Mouse (Mus musculus): ENCODE measurements around the gene 1600014C23Rik. TPM values are rescaled to one million over a fixed set of nuclear protein-coding genes. Genes with fewer than 3 reads are reported as not detected.
A peak's percentile ranks its signal among the peaks of the same experiment; 100 is the strongest.

Gene 1600014C23Rik
- polyA plus RNA-seq, 1 experiment from 2014 or later = not detected

DNA sequence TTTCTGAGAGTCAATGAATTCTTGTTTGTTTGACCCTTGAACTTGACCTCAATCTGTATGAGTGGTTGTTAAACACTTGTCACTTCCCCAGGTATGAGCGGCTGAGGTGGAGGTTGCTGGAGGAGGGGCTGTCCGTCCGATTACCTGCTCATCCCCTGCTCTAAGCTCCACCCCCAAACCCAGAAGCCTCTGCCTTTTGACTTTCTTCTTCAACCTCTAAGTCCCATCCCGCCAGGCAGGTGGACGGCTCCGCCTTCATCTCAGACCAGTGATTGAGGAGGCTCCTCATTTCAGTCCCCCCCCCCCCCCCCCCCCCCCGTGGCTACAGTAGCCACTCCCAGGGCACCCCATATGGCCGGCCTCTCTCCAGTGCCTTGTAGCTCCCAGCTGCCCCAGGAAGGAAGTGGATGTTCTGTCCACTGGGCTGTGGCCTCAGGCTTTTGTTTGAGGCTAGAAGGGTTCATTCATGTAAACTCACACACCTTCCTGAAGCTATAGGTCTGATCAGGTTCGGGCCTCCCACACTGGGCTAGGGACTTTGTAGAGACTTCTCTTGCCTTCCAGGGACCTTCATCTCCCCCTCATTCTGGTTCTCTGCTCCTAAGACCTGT, 34.0 kb upstream of the 1600014C23Rik start:
- H3K27me3 ChIP-seq (ENCODE audit: control insufficient read depth, insufficient read depth, low read length) = no peaks in the 10 kb centered on the region
- no peak for DNase-seq (ENCODE audit: low spot score)
- H3K4me2 ChIP-seq (replicated peaks) = no peak overlapping the region
- H3K4me3 ChIP-seq (replicated peaks; ENCODE audit: low read length) = no peak overlapping the region
- no peaks in the 10 kb centered on the region for H3K9me3 ChIP-seq (ENCODE audit: control insufficient read depth, low read length)
- WGBS = 31% methylated on average over 8 of the region's 9 CpGs
- no peak overlapping the region for H3K9ac ChIP-seq
- H3K27ac ChIP-seq = peak overlapping the region; percentile 28; the same call in 1 of the 2 replicates
- no peaks in the 10 kb centered on the region for H3K36me3 ChIP-seq (replicated peaks; ENCODE audit: control insufficient read depth, insufficient read depth)
- peaks cover 10% of the 10 kb centered on the region; the same call in 1 of the 2 replicates for H3K4me1 ChIP-seq (replicated peaks; ENCODE audit: control insufficient read depth, insufficient read depth, low read length)
- ATAC-seq (ENCODE audit: low FRiP score) = no peak

DNA sequence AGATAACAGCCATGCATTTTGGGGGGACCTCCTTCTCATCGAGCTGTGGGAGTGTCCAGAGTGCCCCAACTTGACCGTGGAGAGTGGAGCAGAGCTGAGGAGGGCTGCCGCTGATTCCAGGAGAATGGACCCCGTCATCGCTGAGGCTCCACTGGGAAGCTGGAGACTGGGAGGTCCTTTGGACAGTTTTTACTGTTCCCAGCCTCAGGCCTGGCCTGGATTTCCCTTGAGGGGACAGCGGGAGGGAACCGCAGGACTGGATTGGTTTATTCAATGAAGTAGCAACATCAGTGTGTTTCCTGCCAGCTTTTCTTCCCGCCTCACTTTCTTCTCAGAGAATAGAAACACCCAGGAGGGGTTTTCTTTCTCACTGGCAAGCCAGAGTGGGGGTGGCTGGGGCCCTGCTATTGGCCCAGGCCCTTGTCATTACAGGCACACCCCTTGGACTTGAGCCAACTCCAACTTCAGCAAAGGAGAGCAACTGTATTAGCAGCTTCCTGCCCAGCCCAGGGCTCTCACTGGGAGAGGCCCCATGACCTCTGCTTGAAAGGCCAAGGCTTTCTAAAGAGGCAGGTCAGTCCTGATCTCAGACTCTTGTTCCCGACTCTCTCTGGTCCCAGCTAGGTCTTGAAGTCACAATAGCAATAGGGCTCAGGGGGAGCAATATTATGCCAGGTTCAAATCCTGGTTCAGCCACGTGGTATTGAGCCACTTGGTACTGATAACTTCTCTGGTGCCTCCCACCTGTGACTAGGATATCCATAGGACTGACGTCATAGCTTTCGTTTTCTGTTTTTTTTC, 33.3 kb upstream of the 1600014C23Rik start:
- H3K27ac ChIP-seq = peak overlapping the region; percentile 69
- H3K9ac ChIP-seq = no peak overlapping the region
- H3K4me3 ChIP-seq (replicated peaks; ENCODE audit: low read length) = no peak overlapping the region
- no peaks in the 10 kb centered on the region for H3K27me3 ChIP-seq (ENCODE audit: control insufficient read depth, insufficient read depth, low read length)
- 14% methylated on average over 12 of the region's 12 CpGs for WGBS
- H3K36me3 ChIP-seq (replicated peaks; ENCODE audit: control insufficient read depth, insufficient read depth) = no peaks in the 10 kb centered on the region
- peak; percentile 87 for ATAC-seq (ENCODE audit: low FRiP score)
- no peaks in the 10 kb centered on the region for H3K9me3 ChIP-seq (ENCODE audit: control insufficient read depth, low read length)
- H3K4me1 ChIP-seq (replicated peaks; ENCODE audit: control insufficient read depth, insufficient read depth, low read length) = peaks cover 10% of the 10 kb centered on the region; the same call in 1 of the 2 replicates
- no peak overlapping the region for H3K4me2 ChIP-seq (replicated peaks)
- peak; percentile 81 for DNase-seq (ENCODE audit: low spot score)

DNA sequence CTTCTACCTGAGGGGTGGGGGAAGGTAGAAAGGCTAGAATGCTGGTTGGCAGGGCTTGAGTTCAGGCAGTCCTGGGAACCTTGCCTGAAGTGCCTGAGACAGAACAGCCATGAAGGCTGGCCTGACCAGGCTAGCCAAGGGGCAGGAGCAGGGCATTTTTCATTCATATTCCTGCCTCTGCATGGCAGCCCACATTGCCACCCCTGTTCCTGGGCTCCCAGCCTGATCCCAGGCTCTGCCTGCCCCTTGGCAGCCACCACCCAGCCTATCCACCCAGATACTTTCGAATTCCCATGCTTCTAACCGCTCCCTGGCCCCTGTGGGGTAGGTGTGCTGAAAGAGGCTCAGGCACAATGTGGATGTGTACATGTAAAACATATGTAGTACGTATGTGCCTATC, 32.3 kb upstream of the 1600014C23Rik start:
- Histone ChIP-seq H3K4me1 (replicated peaks; ENCODE audit: control insufficient read depth, insufficient read depth, low read length) (peaks cover 12% of the 10 kb centered on the region; the same call in 1 of the 2 replicates), H3K27ac (0 out of 2 replicates have a peak overlapping the region, but pooled peaks have one; percentile 69), H3K27me3 (ENCODE audit: control insufficient read depth, insufficient read depth, low read length) (no peaks in the 10 kb centered on the region), H3K4me3 (replicated peaks; ENCODE audit: low read length) (no peak overlapping the region), H3K9me3 (ENCODE audit: control insufficient read depth, low read length) (no peaks in the 10 kb centered on the region), H3K4me2 (replicated peaks) (no peak overlapping the region), H3K36me3 (replicated peaks; ENCODE audit: control insufficient read depth, insufficient read depth) (no peaks in the 10 kb centered on the region), H3K9ac (no peak overlapping the region)
- DNase-seq (ENCODE audit: low spot score) (no peak), ATAC-seq (ENCODE audit: low FRiP score) (no peak)
- 92% methylated on average over 3 of the region's 3 CpGs for WGBS

DNA sequence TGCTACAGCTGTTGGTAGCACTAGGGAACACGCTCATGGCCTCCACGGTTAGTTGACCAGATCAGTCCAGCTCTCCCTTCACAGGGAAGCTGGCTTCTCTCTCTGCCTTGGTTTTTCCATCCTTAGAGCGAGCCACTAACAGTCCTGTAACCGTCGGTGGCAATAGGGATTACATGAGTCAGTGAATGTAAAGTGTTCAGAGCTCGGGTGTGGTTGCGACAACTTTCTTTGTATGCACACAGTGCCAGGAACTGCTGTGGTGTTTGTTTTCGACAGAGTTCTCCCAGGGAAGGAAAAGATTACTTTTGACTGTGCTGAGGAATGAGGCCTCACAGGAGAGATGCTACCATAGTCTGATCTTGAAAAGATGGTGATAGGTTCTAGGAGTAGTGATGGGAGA, 29.5 kb upstream of the 1600014C23Rik start:
- Histone ChIP-seq H3K9me3 (ENCODE audit: control insufficient read depth, low read length) (no peaks in the 10 kb centered on the region), H3K27me3 (ENCODE audit: control insufficient read depth, insufficient read depth, low read length) (no peaks in the 10 kb centered on the region), H3K4me2 (replicated peaks) (no peak overlapping the region), H3K4me3 (replicated peaks; ENCODE audit: low read length) (no peak overlapping the region), H3K27ac (no peak overlapping the region), H3K36me3 (replicated peaks; ENCODE audit: control insufficient read depth, insufficient read depth) (no peaks in the 10 kb centered on the region), H3K4me1 (replicated peaks; ENCODE audit: control insufficient read depth, insufficient read depth, low read length) (peaks cover 14% of the 10 kb centered on the region; the same call in 1 of the 2 replicates), H3K9ac (no peak overlapping the region)
- WGBS = 77% methylated on average over 8 of the region's 8 CpGs
- ATAC-seq (ENCODE audit: low FRiP score) (no peak), DNase-seq (ENCODE audit: low spot score) (no peak)

DNA sequence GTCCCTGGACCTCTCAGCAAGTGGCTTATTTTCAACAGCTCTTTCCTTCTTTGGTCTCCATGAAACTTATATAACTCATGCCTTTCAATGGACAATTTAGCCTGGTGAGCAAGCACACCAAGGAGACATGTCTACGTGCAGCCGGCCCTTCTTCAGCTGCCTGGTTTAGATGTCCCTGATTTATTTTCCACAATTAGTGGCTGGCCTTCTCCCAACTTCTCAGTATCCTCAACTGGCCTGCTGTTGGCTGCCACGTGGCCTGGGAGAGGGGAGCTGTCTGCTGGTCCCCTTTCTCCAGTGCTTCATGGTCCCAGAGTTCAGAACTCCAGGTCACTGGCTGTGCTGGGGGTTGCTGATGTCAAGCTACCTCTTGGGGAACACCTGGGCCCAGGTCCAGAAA, 28.3 kb upstream of the 1600014C23Rik start:
- Histone ChIP-seq H3K4me2 (replicated peaks) (no peak overlapping the region), H3K9ac (no peak overlapping the region), H3K4me3 (replicated peaks; ENCODE audit: low read length) (no peak overlapping the region), H3K4me1 (replicated peaks; ENCODE audit: control insufficient read depth, insufficient read depth, low read length) (0 out of 2 replicates have a peak, but pooled peaks cover 7% of the 10 kb centered on the region), H3K27me3 (ENCODE audit: control insufficient read depth, insufficient read depth, low read length) (no peaks in the 10 kb centered on the region), H3K9me3 (ENCODE audit: control insufficient read depth, low read length) (no peaks in the 10 kb centered on the region), H3K36me3 (replicated peaks; ENCODE audit: control insufficient read depth, insufficient read depth) (no peaks in the 10 kb centered on the region), H3K27ac (no peak overlapping the region)
- WGBS = 51% methylated on average over 3 of the region's 3 CpGs
- DNase-seq (ENCODE audit: low spot score) (no peak), ATAC-seq (ENCODE audit: low FRiP score) (no peak)

DNA sequence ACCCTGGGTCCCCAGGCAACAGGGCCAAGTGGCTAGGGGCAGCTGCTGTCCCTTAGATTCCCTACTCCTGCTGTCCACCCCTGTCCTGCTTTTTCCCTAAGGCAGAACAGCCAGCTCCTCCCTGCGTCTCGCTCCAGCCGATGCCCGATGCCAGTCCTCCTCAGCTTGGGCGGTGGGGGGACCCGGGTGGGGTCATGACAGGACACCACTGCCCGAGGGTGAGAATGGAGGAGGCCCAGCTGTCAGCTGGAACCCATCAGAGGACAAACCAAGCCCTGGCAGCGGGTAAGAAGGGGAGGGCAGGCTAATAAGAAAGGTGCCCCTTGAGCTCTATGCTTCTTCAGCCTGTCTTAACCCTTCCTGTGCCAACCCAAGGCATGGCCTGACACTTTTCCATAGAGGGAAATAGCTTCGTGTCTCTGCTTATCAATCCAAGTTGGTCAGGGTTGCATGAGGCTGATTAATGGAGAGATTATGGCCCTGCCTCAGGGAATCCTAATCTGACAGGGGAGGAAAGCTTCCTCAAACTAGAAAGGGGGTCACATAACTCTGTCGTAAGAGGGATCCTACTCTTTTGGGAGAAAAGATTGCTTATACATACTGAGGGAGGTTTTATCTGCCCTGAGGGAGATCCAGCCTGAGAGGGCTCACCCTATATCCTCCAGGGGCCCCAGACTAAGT, 27.5 kb upstream of the 1600014C23Rik start:
- Histone ChIP-seq H3K4me1 (replicated peaks; ENCODE audit: control insufficient read depth, insufficient read depth, low read length) (0 out of 2 replicates have a peak, but pooled peaks cover 3% of the 10 kb centered on the region), H3K36me3 (replicated peaks; ENCODE audit: control insufficient read depth, insufficient read depth) (no peaks in the 10 kb centered on the region), H3K4me2 (replicated peaks) (no peak overlapping the region), H3K9ac (no peak overlapping the region), H3K4me3 (replicated peaks; ENCODE audit: low read length) (no peak overlapping the region), H3K27ac (no peak overlapping the region), H3K9me3 (ENCODE audit: control insufficient read depth, low read length) (no peaks in the 10 kb centered on the region), H3K27me3 (ENCODE audit: control insufficient read depth, insufficient read depth, low read length) (no peaks in the 10 kb centered on the region)
- ATAC-seq (ENCODE audit: low FRiP score) (no peak), DNase-seq (ENCODE audit: low spot score) (no peak)
- 50% methylated on average over 10 of the region's 10 CpGs for WGBS

DNA sequence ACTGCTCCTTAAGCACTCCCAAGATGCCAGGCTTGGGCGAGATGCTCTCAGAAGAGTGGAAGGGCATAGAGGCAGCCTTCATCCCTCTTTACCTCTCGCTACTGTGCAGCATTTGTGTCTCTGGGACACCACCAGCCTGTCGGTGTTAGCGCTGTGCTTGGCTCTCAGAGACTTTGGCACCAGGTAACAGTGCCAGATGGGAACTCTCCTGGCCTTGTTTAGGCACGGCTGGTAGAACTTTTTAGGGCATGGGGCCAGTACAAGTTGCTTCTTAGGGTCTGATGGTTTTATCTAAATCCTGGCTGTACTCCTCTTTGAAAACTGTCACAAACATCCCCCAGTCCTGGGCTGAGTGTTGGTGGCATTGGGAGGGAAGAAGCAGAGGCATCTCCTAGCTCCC, 26.1 kb upstream of the 1600014C23Rik start:
- Histone ChIP-seq H3K4me1 (replicated peaks; ENCODE audit: control insufficient read depth, insufficient read depth, low read length) (0 out of 2 replicates have a peak, but pooled peaks cover 3% of the 10 kb centered on the region), H3K9ac (no peak overlapping the region), H3K4me2 (replicated peaks) (no peak overlapping the region), H3K36me3 (replicated peaks; ENCODE audit: control insufficient read depth, insufficient read depth) (no peaks in the 10 kb centered on the region), H3K9me3 (ENCODE audit: control insufficient read depth, low read length) (no peaks in the 10 kb centered on the region), H3K4me3 (replicated peaks; ENCODE audit: low read length) (no peak overlapping the region), H3K27me3 (ENCODE audit: control insufficient read depth, insufficient read depth, low read length) (no peaks in the 10 kb centered on the region), H3K27ac (no peak overlapping the region)
- no peak for ATAC-seq (ENCODE audit: low FRiP score)
- 80% methylated on average over 5 of the region's 5 CpGs for WGBS
- DNase-seq (ENCODE audit: low spot score) = no peak

DNA sequence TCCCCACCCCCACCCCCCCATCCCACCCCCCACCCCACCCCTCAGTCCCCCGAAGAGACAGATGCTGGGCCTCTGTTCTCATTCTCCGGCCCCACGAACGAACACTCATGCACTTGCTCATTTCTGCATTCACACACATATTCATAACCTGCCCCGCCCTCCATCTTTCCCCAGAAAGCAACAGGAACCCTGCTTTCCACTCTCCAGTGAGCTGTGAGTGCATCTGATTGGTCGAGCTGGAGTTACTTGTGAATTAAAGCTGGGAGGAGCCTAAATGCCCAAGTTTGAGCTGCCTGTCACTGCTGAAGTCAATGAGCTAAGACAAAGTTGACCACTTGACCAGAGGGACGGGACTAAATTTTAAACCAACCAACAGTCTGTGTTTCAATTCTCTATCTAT, 25.2 kb upstream of the 1600014C23Rik start:
- DNase-seq (ENCODE audit: low spot score) (no peak), ATAC-seq (ENCODE audit: low FRiP score) (no peak)
- H3K9ac ChIP-seq = no peak overlapping the region
- no peak overlapping the region for H3K27ac ChIP-seq
- H3K9me3 ChIP-seq (ENCODE audit: control insufficient read depth, low read length) = no peaks in the 10 kb centered on the region
- 0 out of 2 replicates have a peak, but pooled peaks cover 3% of the 10 kb centered on the region for H3K4me1 ChIP-seq (replicated peaks; ENCODE audit: control insufficient read depth, insufficient read depth, low read length)
- H3K4me2 ChIP-seq (replicated peaks) = no peak overlapping the region
- H3K36me3 ChIP-seq (replicated peaks; ENCODE audit: control insufficient read depth, insufficient read depth) = no peaks in the 10 kb centered on the region
- no peak overlapping the region for H3K4me3 ChIP-seq (replicated peaks; ENCODE audit: low read length)
- 64% methylated on average over 7 of the region's 7 CpGs for WGBS
- H3K27me3 ChIP-seq (ENCODE audit: control insufficient read depth, insufficient read depth, low read length) = no peaks in the 10 kb centered on the region

DNA sequence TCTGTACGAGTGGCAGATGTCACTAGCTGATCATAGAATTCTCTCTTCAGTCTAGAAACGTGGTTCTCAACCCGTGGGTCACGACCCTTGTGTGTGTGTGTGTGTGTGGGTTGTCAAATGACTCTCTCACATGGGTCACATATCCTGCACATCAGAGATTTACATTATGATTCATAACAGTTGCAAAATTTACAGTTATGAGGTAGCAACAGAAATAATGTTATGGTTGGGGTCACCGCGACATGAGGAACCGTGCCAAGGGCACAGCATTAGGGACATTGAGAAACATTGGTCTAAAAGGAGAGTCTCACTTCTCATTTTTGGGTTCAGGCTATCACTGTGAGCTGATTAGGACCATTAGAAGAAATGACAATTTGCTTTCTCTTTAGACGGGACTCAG, 24.3 kb upstream of the 1600014C23Rik start:
- Histone ChIP-seq H3K27me3 (ENCODE audit: control insufficient read depth, insufficient read depth, low read length) (no peaks in the 10 kb centered on the region), H3K36me3 (replicated peaks; ENCODE audit: control insufficient read depth, insufficient read depth) (no peaks in the 10 kb centered on the region), H3K4me1 (replicated peaks; ENCODE audit: control insufficient read depth, insufficient read depth, low read length) (0 out of 2 replicates have a peak, but pooled peaks cover 3% of the 10 kb centered on the region), H3K4me2 (replicated peaks) (no peak overlapping the region), H3K9ac (no peak overlapping the region), H3K9me3 (ENCODE audit: control insufficient read depth, low read length) (no peaks in the 10 kb centered on the region), H3K4me3 (replicated peaks; ENCODE audit: low read length) (no peak overlapping the region), H3K27ac (no peak overlapping the region)
- DNase-seq (ENCODE audit: low spot score) (no peak), ATAC-seq (ENCODE audit: low FRiP score) (no peak)
- WGBS = 83% methylated on average over 8 of the region's 8 CpGs

Measured in hindbrain, embryonic 14.5 days (tissue).